Comparison of ENCODE assay signal across 16 mouse cellular contexts in the genomic region with DNA sequence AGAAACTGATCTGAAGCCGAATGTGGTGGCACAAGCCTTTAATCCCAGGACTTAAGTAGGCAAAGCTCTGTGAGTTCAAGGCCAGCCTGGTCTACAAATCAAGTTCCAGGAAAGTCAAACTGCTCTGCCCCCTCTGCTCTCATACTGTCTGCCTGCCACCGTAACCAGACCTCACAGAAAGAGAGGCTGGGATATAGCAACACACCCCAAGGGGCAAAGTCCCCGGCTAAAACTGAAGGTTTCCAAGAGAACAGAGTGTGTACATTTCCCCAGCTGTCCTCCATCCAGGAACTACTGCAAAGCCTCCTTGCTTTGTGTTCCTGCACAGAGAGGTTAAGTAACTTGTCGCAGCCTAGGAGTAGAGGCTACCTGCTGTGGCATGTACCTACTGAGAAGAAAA. TPM values are rescaled to one million over a fixed set of nuclear protein-coding genes. Genes with fewer than 3 reads are reported as not detected.
"Had no signal": no experiment of that assay in that cellular context is flagged by ENCODE, and none has a peak within 500 bp of the region (broad histone marks: within the 10 kb centered on the region; RNA-seq: fewer than 3 reads in every experiment).

No protein-coding gene starts in this region.

- H3K4me1 ChIP-seq: limb, embryonic 10.5 days; limb, embryonic 13.5 days; midbrain, embryonic 13.5 days had no signal

- H3K27me3 ChIP-seq: kidney, embryonic 15.5 days; limb, embryonic 13.5 days; midbrain, embryonic 13.5 days had no signal

- DNase-seq: kidney, adult 11 months; kidney, adult 8-10 months; kidney, postnatal 14 days; kidney, postnatal 4 days; lung, embryonic 14.5 days; thymus, adult 18-20 months; thymus, postnatal 14 days; thymus, postnatal 4 days had no signal

- H3K4me2 ChIP-seq: kidney, embryonic 15.5 days; limb, embryonic 13.5 days; lung, embryonic 14.5 days; midbrain, embryonic 13.5 days had no signal

- H3K9ac ChIP-seq: kidney, embryonic 15.5 days; limb, embryonic 13.5 days; lung, embryonic 14.5 days; midbrain, embryonic 13.5 days had no signal

- ATAC-seq: midbrain, embryonic 13.5 days; midbrain, embryonic 16.5 days had no signal

- H3K27ac ChIP-seq: kidney, embryonic 15.5 days; limb, embryonic 10.5 days; limb, embryonic 13.5 days; macrophage; midbrain, embryonic 13.5 days had no signal

- H3K36me3 ChIP-seq: kidney, embryonic 15.5 days had no signal

- H3K4me3 ChIP-seq: kidney, embryonic 15.5 days; limb, embryonic 10.5 days; limb, embryonic 13.5 days; midbrain, embryonic 13.5 days had no signal

- H3K9me3 ChIP-seq: limb, embryonic 10.5 days; midbrain, embryonic 13.5 days had no signal

RNA-seq across cellular contexts. Expression of a gene that starts 24.3 kb away (rescaled TPM):
- total RNA-seq: megakaryocyte, adult 5-6 weeks had no signal
- polyA plus RNA-seq: liver, adult 2 months; macrophage had no signal
